Mouse (Mus musculus): ENCODE results near the gene Ssty2.
"Not testable (repeated sequence)": the region's sequence is repeated elsewhere in the genome, so short reads cannot be mapped to it uniquely, and the experiment has no call there.

The Ssty2 gene

DNA sequence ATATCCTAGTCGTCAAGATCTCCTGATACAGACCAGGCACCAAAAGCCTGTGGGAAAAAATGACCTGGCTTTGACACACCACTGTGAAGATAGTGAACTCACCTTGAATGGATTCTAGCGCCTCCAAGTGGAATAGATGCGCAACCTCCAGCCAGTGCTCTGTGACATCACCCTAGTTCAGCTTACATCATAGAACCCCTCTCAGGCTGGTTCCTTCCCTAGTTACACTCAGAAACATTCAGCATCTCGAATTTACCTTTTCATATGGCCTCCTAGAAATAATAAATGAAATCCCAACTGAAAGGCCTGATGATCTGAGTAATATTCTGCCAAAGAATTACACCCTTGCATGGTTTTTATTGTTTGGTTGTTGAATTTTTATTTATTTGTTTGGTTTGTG lies at the start of gene Ssty2:
Gene Ssty2, minus strand, starts transcription at position 101 of the 400 bp plus-strand sequence.
- DNase-seq: not testable (repeated sequence)
